Mouse (Mus musculus) erythroblast, embryonic 14.5 days (primary cell): Measurements from ENCODE around the gene Trh. TPM values are rescaled to one million over a fixed set of nuclear protein-coding genes. Genes with fewer than 3 reads are reported as not detected.

Experiments
- H3K27me3 ChIP-seq: 2 replicates; pipeline ENCODE4 v1.6.1; 2012; ENCODE audit warnings: inconsistent platforms; ENCODE audit not compliant: control insufficient read depth
- H3K36me3 ChIP-seq: 2 replicates; pipeline ENCODE4 v1.6.1; 2012; ENCODE audit warnings: mild to moderate bottlenecking, inconsistent platforms; ENCODE audit not compliant: control insufficient read depth
- H3K4me1 ChIP-seq: 2 replicates; pipeline ENCODE4 v1.6.1; 2012; ENCODE audit warnings: inconsistent platforms; ENCODE audit not compliant: control insufficient read depth
- H3K4me3 ChIP-seq: replicated peaks from 2 replicates; pipeline ENCODE3; 2012; ENCODE audit warnings: moderate library complexity, mild to moderate bottlenecking, inconsistent platforms
- H3K9me3 ChIP-seq: 2 replicates; pipeline ENCODE4 v1.6.1; 2012; ENCODE audit warnings: low read length, inconsistent platforms, mixed read lengths; ENCODE audit not compliant: control insufficient read depth
- GATA1 ChIP-seq: IDR thresholded peaks from 2 replicates; pipeline ENCODE4 v1.6.1; 2012; ENCODE audit warnings: low read length, inconsistent platforms, mixed read lengths
- TAL1 ChIP-seq: IDR thresholded peaks from 3 replicates; pipeline ENCODE4 v1.6.1; 2012; ENCODE audit warnings: low read length, inconsistent platforms, mixed read lengths
- polyA plus RNA-seq: library from polyadenylated mRNA; stranded (reverse); fragments of >175 nt; gene quantifications from 2 replicates; pipeline ENCODE4 v1.2.3, GENCODE M21; 2012

The Trh gene
- polyA plus RNA-seq, 1 experiment = not detected

- Histone ChIP-seq H3K4me1 (no peaks in the 10 kb centered on the region), H3K36me3 (no peaks in the 10 kb centered on the region), H3K27me3 (no peaks in the 10 kb centered on the region), H3K9me3 (no peaks in the 10 kb centered on the region), H3K4me3 (no peak overlapping the region)
- TF ChIP-seq TAL1 (no peak), GATA1 (no peak)
These were observed 13.1 kb downstream of the Trh start for GRCm38 (mm10) chr6:92231356-92231755.

GRCm38 (mm10) chr6:92229586-92229985, 14.9 kb downstream of the Trh start:
- H3K36me3 ChIP-seq = no peaks in the 10 kb centered on the region
- no peak for TF ChIP-seq TAL1
- no peak for TF ChIP-seq GATA1
- H3K27me3 ChIP-seq = no peaks in the 10 kb centered on the region
- no peaks in the 10 kb centered on the region for H3K4me1 ChIP-seq
- H3K4me3 ChIP-seq = no peak overlapping the region
- H3K9me3 ChIP-seq = no peaks in the 10 kb centered on the region

GRCm38 (mm10) chr6:92229103-92229502, 15.3 kb downstream of the Trh start:
- no peaks in the 10 kb centered on the region for H3K27me3 ChIP-seq
- no peaks in the 10 kb centered on the region for H3K4me1 ChIP-seq
- no peak overlapping the region for H3K4me3 ChIP-seq
- no peaks in the 10 kb centered on the region for H3K36me3 ChIP-seq
- no peaks in the 10 kb centered on the region for H3K9me3 ChIP-seq
- TF ChIP-seq GATA1 = no peak

- Histone ChIP-seq H3K4me1 (peaks cover 6% of the 10 kb centered on the region), H3K4me3 (no peak overlapping the region), H3K27me3 (no peaks in the 10 kb centered on the region), H3K9me3 (no peaks in the 10 kb centered on the region), H3K36me3 (no peaks in the 10 kb centered on the region)
- TF ChIP-seq TAL1 (no peak), GATA1 (no peak)
These were observed 19.5 kb downstream of the Trh start for GRCm38 (mm10) chr6:92224981-92225380.

GRCm38 (mm10) chr6:92222021-92222420, 22.4 kb downstream of the Trh start:
- H3K4me3 ChIP-seq = no peak overlapping the region
- TF ChIP-seq GATA1 (no peak), TAL1 (no peak)
- no peaks in the 10 kb centered on the region for H3K27me3 ChIP-seq
- H3K4me1 ChIP-seq = peaks cover 6% of the 10 kb centered on the region
- no peaks in the 10 kb centered on the region for H3K36me3 ChIP-seq
- no peaks in the 10 kb centered on the region for H3K9me3 ChIP-seq

- Histone ChIP-seq H3K36me3 (no peaks in the 10 kb centered on the region), H3K27me3 (no peaks in the 10 kb centered on the region), H3K4me3 (no peak overlapping the region), H3K9me3 (no peaks in the 10 kb centered on the region), H3K4me1 (peaks cover 6% of the 10 kb centered on the region)
- TF ChIP-seq GATA1 = no peak
- no peak for TF ChIP-seq TAL1
These were observed 22.8 kb downstream of the Trh start for GRCm38 (mm10) chr6:92221604-92222003.

GRCm38 (mm10) chr6:92219445-92219844, 25.0 kb downstream of the Trh start:
- TF ChIP-seq TAL1 (no peak), GATA1 (no peak)
- peaks cover 20% of the 10 kb centered on the region for H3K4me1 ChIP-seq
- no peaks in the 10 kb centered on the region for H3K9me3 ChIP-seq
- no peaks in the 10 kb centered on the region for H3K27me3 ChIP-seq
- no peaks in the 10 kb centered on the region for H3K36me3 ChIP-seq
- no peak overlapping the region for H3K4me3 ChIP-seq

- H3K9me3 ChIP-seq = no peaks in the 10 kb centered on the region
- TF ChIP-seq GATA1 (no peak), TAL1 (no peak)
- H3K36me3 ChIP-seq = peaks cover 15% of the 10 kb centered on the region
- peak within 1 kb of the TSS; percentile 80 for H3K4me3 ChIP-seq
- H3K4me1 ChIP-seq = peaks cover 30% of the 10 kb centered on the region
- H3K27me3 ChIP-seq = no peaks in the 10 kb centered on the region
These were observed 29.5 kb downstream of the Trh start, which contains the start of gene Rbsn for GRCm38 (mm10) chr6:92214773-92215449. Rbsn (minus strand) TSS chr6:92214925.

- TF ChIP-seq GATA1 (no peak), TAL1 (no peak)
- Histone ChIP-seq H3K4me3 (peak overlapping the region; percentile 80), H3K27me3 (no peaks in the 10 kb centered on the region), H3K4me1 (peaks cover 30% of the 10 kb centered on the region), H3K36me3 (peaks cover 22% of the 10 kb centered on the region), H3K9me3 (no peaks in the 10 kb centered on the region)
These were observed 30.2 kb downstream of the Trh start for GRCm38 (mm10) chr6:92214055-92214772.

- no peaks in the 10 kb centered on the region for H3K27me3 ChIP-seq
- H3K4me1 ChIP-seq = peaks cover 12% of the 10 kb centered on the region
- no peak overlapping the region for H3K4me3 ChIP-seq
- no peaks in the 10 kb centered on the region for H3K9me3 ChIP-seq
- TF ChIP-seq TAL1 (no peak), GATA1 (no peak)
- H3K36me3 ChIP-seq = peaks cover 85% of the 10 kb centered on the region
These were observed 45.0 kb downstream of the Trh start for GRCm38 (mm10) chr6:92199414-92199813.

Other genes with a start within 250 kb of the Trh start
- 0.11 and 0.17 TPM in 2 replicates for gene Nr2c2, start 153.3 kb downstream of the Trh start, polyA plus RNA-seq
- gene Mrps25, start 60.6 kb downstream of the Trh start, polyA plus RNA-seq = 1.2 and 1.4 TPM in 2 replicates
- 0.12 and 0.14 TPM in 2 replicates for gene Rbsn, start 29.7 kb downstream of the Trh start, polyA plus RNA-seq